Mouse (Mus musculus) bone marrow macrophage, adult 2 months (primary cell): Measurements from ENCODE around the gene Wbp4.

ENCODE experiments used
- CTCF ChIP-seq: IDR thresholded peaks from 2 replicates; pipeline ENCODE4 v1.5.1; 2012; ENCODE audit warnings: low read depth, mild to moderate bottlenecking, low read length, moderate library complexity
- POLR2A ChIP-seq: IDR thresholded peaks from 2 replicates; pipeline ENCODE4 v1.6.1; 2012; ENCODE audit warnings: mild to moderate bottlenecking, low read depth, low read length, borderline replicate concordance

GRCm38 (mm10) chr14:79465623-79466022, 15.7 kb downstream of the Wbp4 start:
- TF ChIP-seq CTCF = no peak
- TF ChIP-seq POLR2A = no peak
